Mouse (Mus musculus): ENCODE measurements around the gene Nhlh1.

DNA sequence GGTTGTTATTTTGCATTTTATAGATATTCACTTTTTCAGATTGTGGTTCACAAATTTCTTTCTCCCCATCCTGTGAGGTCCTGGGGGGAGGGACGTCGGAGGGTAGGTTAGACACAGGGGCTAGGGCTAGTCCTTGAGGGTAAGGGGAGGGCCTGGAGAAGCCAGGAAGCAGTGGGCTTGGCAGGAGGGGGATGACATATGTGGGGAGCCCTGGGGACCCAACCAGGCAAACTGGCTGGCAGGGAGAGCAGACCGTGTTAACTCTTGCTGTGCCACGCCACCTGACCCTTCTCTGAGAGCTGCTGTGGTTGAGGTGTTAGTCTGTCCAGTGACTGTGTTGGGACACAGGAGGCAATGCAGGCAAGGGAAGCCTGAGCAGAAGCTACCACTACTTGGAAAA, 3.3 kb upstream of the Nhlh1 start:
- TF ChIP-seq POLR2A (IDR thresholded peaks at IDR 0.05; ENCODE audit: borderline replicate concordance, extremely low read depth, low read depth, low read length) = no peak
- TF ChIP-seq CTCF (IDR thresholded peaks at IDR 0.05; ENCODE audit: insufficient read depth, low read length) = no peak
